Mouse (Mus musculus): ENCODE measurements around the gene Gosr2. TPM values are rescaled to one million over a fixed set of nuclear protein-coding genes. Genes with fewer than 3 reads are reported as not detected.
A peak's percentile ranks its signal among the peaks of the same experiment; 100 is the strongest.

The Gosr2 gene
- total and polyA plus RNA-seq, 3 experiments = 16.0 to 72.1 (median 69.2) TPM

DNA sequence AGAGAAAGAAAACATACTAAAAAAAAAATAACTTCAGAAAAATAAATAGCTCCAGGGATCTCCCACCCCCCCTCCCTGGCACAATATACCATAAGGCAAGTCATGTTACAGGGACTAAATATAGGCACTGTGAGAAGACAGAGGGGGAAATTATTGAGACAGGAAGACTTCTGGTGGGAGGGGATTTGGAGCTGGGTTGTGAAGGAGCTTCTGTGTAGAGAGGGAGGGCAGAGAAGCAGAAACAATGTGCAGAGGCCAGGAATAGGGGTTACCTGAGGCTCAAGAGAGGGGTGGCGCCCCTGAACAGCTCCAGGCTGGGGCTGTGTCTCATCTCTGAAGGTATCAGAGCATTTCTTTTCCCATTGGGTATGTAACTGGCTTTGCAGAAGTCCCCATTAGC is 32.0 kb downstream of the Gosr2 start:
- no peaks in the 10 kb centered on the region for H3K36me3 ChIP-seq (replicated peaks)
- H3K4me1 ChIP-seq (ENCODE audit: insufficient read depth, low read depth, low read length) = peaks cover 2% of the 10 kb centered on the region; the same call in 1 of the 2 replicates
- no peak for TF ChIP-seq CTCF (IDR thresholded peaks at IDR 0.05; ENCODE audit: low read depth, low read length)
- TF ChIP-seq POLR2AphosphoS5 (IDR thresholded peaks at IDR 0.05; ENCODE audit: insufficient replicate concordance, low read depth, low read length) = no peak
- TF ChIP-seq GATA2 (IDR thresholded peaks at IDR 0.05; ENCODE audit: borderline replicate concordance, low read depth, low read length) = no peak
- no peak for TF ChIP-seq TAL1 (conservative IDR thresholded peaks at IDR 0.05; ENCODE audit: low read depth, low read length)
- TF ChIP-seq GATA1 (IDR thresholded peaks at IDR 0.05; ENCODE audit: borderline replicate concordance, low read length) = no peak
- no peaks in the 10 kb centered on the region for H3K9me3 ChIP-seq (replicated peaks)
- peaks cover 19% of the 10 kb centered on the region for H3K27me3 ChIP-seq (ENCODE audit: insufficient read depth, low read length)
- DNase-seq (ENCODE audit: low spot score) (no peak), ATAC-seq (ENCODE audit: extremely low read depth, insufficient number of reproducible peaks, low FRiP score, poor library complexity, severe bottlenecking) (no peak)
- no peak overlapping the region for H3K4me3 ChIP-seq (ENCODE audit: low read depth, low read length)

DNA sequence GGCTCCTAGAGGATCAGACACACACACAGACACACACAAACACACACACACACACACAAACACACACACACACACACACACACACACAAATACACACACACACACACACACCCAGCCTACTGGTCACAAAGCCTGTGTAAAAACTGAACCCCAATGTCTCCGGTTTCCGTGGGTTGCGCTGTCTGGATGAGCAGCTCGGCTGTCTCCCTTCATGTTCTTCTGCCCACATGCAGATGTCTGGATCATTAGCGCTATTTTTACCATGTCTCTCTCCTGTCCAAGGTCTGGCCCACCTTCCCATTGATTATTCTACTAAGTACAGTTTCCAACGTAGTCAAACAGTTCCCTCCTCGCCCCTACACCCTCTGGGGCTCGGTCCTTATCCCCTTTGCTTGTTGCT is 34.6 kb downstream of the Gosr2 start:
- peaks cover 19% of the 10 kb centered on the region for H3K27me3 ChIP-seq (ENCODE audit: insufficient read depth, low read length)
- no peak for DNase-seq (ENCODE audit: low spot score)
- H3K4me3 ChIP-seq (ENCODE audit: low read depth, low read length) = no peak overlapping the region
- H3K9me3 ChIP-seq (replicated peaks) = no peaks in the 10 kb centered on the region
- H3K4me1 ChIP-seq (ENCODE audit: insufficient read depth, low read depth, low read length) = peaks cover 2% of the 10 kb centered on the region; the same call in 1 of the 2 replicates
- no peak for ATAC-seq (ENCODE audit: extremely low read depth, insufficient number of reproducible peaks, low FRiP score, poor library complexity, severe bottlenecking)
- no peaks in the 10 kb centered on the region for H3K36me3 ChIP-seq (replicated peaks)
- no peak for TF ChIP-seq POLR2AphosphoS5 (IDR thresholded peaks at IDR 0.05; ENCODE audit: insufficient replicate concordance, low read depth, low read length)

DNA sequence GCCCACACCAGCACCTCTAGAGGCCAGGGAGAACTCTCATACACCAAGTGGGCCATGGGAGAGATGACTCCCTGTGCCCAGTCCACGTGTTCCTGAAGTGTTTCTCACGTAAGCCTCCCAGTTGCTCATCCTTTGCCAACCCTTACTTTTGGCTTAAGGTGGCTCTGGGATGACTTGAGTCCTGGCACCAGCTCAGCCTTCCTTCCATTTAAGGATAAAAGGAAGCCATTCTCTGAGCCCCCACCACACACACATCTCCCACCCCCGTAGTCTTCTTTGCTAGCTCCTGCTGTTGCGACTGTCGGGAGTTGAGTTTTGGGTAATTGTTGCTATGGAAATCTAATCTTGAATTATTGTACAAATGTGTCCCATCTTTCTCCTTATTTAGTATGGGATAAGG is 35.2 kb downstream of the Gosr2 start:
- ATAC-seq (ENCODE audit: extremely low read depth, insufficient number of reproducible peaks, low FRiP score, poor library complexity, severe bottlenecking) (no peak), DNase-seq (ENCODE audit: low spot score) (no peak)
- Histone ChIP-seq H3K9me3 (replicated peaks) (no peaks in the 10 kb centered on the region), H3K36me3 (replicated peaks) (no peaks in the 10 kb centered on the region), H3K4me3 (ENCODE audit: low read depth, low read length) (no peak overlapping the region), H3K27me3 (ENCODE audit: insufficient read depth, low read length) (peaks cover 19% of the 10 kb centered on the region), H3K4me1 (ENCODE audit: insufficient read depth, low read depth, low read length) (peaks cover 2% of the 10 kb centered on the region; the same call in 1 of the 2 replicates)
- TF ChIP-seq TAL1 (conservative IDR thresholded peaks at IDR 0.05; ENCODE audit: low read depth, low read length) = no peak
- no peak for TF ChIP-seq CTCF (IDR thresholded peaks at IDR 0.05; ENCODE audit: low read depth, low read length)
- TF ChIP-seq POLR2AphosphoS5 (IDR thresholded peaks at IDR 0.05; ENCODE audit: insufficient replicate concordance, low read depth, low read length) = no peak
- TF ChIP-seq GATA2 (IDR thresholded peaks at IDR 0.05; ENCODE audit: borderline replicate concordance, low read depth, low read length) = no peak
- TF ChIP-seq GATA1 (IDR thresholded peaks at IDR 0.05; ENCODE audit: borderline replicate concordance, low read length) = no peak

DNA sequence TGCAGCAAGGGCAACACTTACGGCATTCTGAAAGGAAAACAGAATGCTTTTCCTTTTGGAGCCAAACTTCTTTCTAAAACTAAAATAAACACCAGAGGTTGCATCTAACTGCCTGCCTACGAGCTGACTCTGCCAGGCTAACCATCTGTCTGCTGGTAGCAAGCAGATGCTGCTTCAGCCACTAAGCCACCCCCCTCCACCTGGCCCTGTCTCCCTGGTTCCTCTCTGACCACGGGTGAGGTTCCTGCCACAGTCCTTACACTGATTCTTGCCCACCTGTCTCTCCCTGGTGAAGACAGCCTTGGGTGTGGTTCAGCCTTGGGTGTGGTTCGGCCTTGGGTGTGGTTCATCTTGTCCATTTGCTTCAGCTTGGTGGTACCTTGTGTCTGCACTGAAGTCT is 35.8 kb downstream of the Gosr2 start:
- TF ChIP-seq CTCF (IDR thresholded peaks at IDR 0.05; ENCODE audit: low read depth, low read length) (no peak), GATA1 (IDR thresholded peaks at IDR 0.05; ENCODE audit: borderline replicate concordance, low read length) (no peak), TAL1 (conservative IDR thresholded peaks at IDR 0.05; ENCODE audit: low read depth, low read length) (no peak), GATA2 (IDR thresholded peaks at IDR 0.05; ENCODE audit: borderline replicate concordance, low read depth, low read length) (no peak), POLR2AphosphoS5 (IDR thresholded peaks at IDR 0.05; ENCODE audit: insufficient replicate concordance, low read depth, low read length) (no peak)
- no peaks in the 10 kb centered on the region for H3K9me3 ChIP-seq (replicated peaks)
- no peaks in the 10 kb centered on the region for H3K36me3 ChIP-seq (replicated peaks)
- H3K4me1 ChIP-seq (ENCODE audit: insufficient read depth, low read depth, low read length) = peaks cover 2% of the 10 kb centered on the region; the same call in 1 of the 2 replicates
- DNase-seq (ENCODE audit: low spot score) (no peak), ATAC-seq (ENCODE audit: extremely low read depth, insufficient number of reproducible peaks, low FRiP score, poor library complexity, severe bottlenecking) (no peak)
- H3K27me3 ChIP-seq (ENCODE audit: insufficient read depth, low read length) = peaks cover 15% of the 10 kb centered on the region
- H3K4me3 ChIP-seq (ENCODE audit: low read depth, low read length) = no peak overlapping the region

DNA sequence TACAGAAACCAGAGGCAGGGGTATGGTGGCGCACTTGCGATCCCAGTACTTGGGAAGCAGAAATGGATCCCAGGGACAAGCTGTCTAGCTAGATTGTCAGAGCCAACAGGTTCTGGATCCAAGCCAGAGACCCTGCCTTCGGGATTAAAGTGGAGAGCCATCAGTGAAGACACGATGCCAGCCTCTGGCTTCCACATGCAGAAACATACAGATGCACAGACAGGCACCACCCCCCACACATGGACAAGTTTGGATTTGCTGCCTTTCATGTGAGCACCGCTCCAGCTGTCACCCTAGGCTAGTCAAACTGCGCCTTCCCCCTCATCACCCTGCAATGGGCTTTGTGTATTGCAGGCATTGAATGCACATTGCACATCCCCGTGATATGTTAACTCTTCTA is 39.5 kb downstream of the Gosr2 start:
- TF ChIP-seq GATA2 (IDR thresholded peaks at IDR 0.05; ENCODE audit: borderline replicate concordance, low read depth, low read length) = no peak
- TF ChIP-seq POLR2AphosphoS5 (IDR thresholded peaks at IDR 0.05; ENCODE audit: insufficient replicate concordance, low read depth, low read length) = no peak
- TF ChIP-seq GATA1 (IDR thresholded peaks at IDR 0.05; ENCODE audit: borderline replicate concordance, low read length) = no peak
- no peak for TF ChIP-seq TAL1 (conservative IDR thresholded peaks at IDR 0.05; ENCODE audit: low read depth, low read length)
- no peak for TF ChIP-seq CTCF (IDR thresholded peaks at IDR 0.05; ENCODE audit: low read depth, low read length)
- no peak for ATAC-seq (ENCODE audit: extremely low read depth, insufficient number of reproducible peaks, low FRiP score, poor library complexity, severe bottlenecking)
- Histone ChIP-seq H3K36me3 (replicated peaks) (no peaks in the 10 kb centered on the region), H3K4me3 (ENCODE audit: low read depth, low read length) (no peak overlapping the region), H3K9me3 (replicated peaks) (no peaks in the 10 kb centered on the region), H3K27me3 (ENCODE audit: insufficient read depth, low read length) (peaks cover 5% of the 10 kb centered on the region; the same call in 1 of the 2 replicates), H3K4me1 (ENCODE audit: insufficient read depth, low read depth, low read length) (peaks cover 2% of the 10 kb centered on the region; the same call in 1 of the 2 replicates)
- no peak for DNase-seq (ENCODE audit: low spot score)

DNA sequence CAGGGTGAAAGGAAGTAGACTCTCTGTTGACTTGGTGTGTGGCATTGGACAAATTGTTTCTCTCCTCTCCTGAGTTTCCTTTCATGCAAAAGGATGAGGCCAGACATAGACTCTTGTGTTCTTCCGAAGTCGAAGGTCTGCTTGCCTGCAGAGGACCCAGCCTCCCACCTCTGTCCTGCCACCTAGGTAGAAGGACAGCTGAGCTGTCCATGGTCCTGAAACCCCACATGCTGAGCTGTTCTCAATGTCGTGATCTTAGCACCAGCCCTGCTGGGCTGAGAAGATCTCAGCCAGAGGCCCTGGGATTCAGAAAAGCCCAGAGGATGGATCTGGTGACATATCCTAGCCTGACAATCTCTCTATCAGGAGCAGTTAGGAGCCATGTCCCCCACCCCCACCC is 41.2 kb downstream of the Gosr2 start:
- peaks cover 3% of the 10 kb centered on the region; the same call in 1 of the 2 replicates for H3K27me3 ChIP-seq (ENCODE audit: insufficient read depth, low read length)
- TF ChIP-seq TAL1 (conservative IDR thresholded peaks at IDR 0.05; ENCODE audit: low read depth, low read length) (no peak), POLR2AphosphoS5 (IDR thresholded peaks at IDR 0.05; ENCODE audit: insufficient replicate concordance, low read depth, low read length) (no peak), GATA1 (IDR thresholded peaks at IDR 0.05; ENCODE audit: borderline replicate concordance, low read length) (no peak), GATA2 (IDR thresholded peaks at IDR 0.05; ENCODE audit: borderline replicate concordance, low read depth, low read length) (no peak), CTCF (IDR thresholded peaks at IDR 0.05; ENCODE audit: low read depth, low read length) (no peak)
- H3K4me1 ChIP-seq (ENCODE audit: insufficient read depth, low read depth, low read length) = no peaks in the 10 kb centered on the region
- ATAC-seq (ENCODE audit: extremely low read depth, insufficient number of reproducible peaks, low FRiP score, poor library complexity, severe bottlenecking) = no peak
- no peak overlapping the region for H3K4me3 ChIP-seq (ENCODE audit: low read depth, low read length)
- peak; percentile 45 for DNase-seq (ENCODE audit: low spot score)
- H3K36me3 ChIP-seq (replicated peaks) = no peaks in the 10 kb centered on the region
- no peaks in the 10 kb centered on the region for H3K9me3 ChIP-seq (replicated peaks)

Data from G1E (cell line).